Mouse (Mus musculus) kidney, postnatal 0 days (tissue): Measurements from ENCODE around the gene 1810065E05Rik. TPM values are rescaled to one million over a fixed set of nuclear protein-coding genes. Genes with fewer than 3 reads are reported as not detected.

Experiments
- ATAC-seq: fragments of 200-750 bp; cut with Nextera tagmentation; replicated peaks from 2 replicates; pipeline ENCODE4 v1.8.0; 2017; ENCODE audit warnings: low read depth, moderate number of reproducible peaks, moderate TSS enrichment, moderate library complexity; ENCODE audit not compliant: low FRiP score
- DNase-seq: peaks from one replicate; pipeline ENCODE4 v3.0.0-alpha.2; 2016; ENCODE audit warnings: low spot score
- H3K27ac ChIP-seq: fragments of 300-500 bp; sonication (generic); 2 replicates; pipeline ENCODE4 v1.5.1; 2014; ENCODE audit warnings: mild to moderate bottlenecking
- H3K27me3 ChIP-seq: fragments of 300-500 bp; sonication (generic); 2 replicates; pipeline ENCODE4 v1.6.1; 2014; ENCODE audit warnings: low read length, mixed read lengths; ENCODE audit not compliant: insufficient read depth
- H3K36me3 ChIP-seq: fragments of 300-500 bp; sonication (generic); 2 replicates; pipeline ENCODE4 v1.6.1; 2014; ENCODE audit warnings: low read length, mixed read lengths; ENCODE audit not compliant: insufficient read depth
- H3K4me1 ChIP-seq: fragments of 300-500 bp; sonication (generic); replicated peaks from 2 replicates; pipeline ENCODE4 v1.6.1; 2014; ENCODE audit warnings: antibody characterized with exemption, low read length, mixed read lengths; ENCODE audit not compliant: insufficient read depth
- H3K4me2 ChIP-seq: fragments of 300-500 bp; sonication (generic); 2 replicates; pipeline ENCODE4 v1.6.1; 2014; ENCODE audit warnings: mild to moderate bottlenecking, low read length, moderate library complexity, mixed read lengths
- H3K4me3 ChIP-seq: fragments of 300-500 bp; sonication (generic); replicated peaks from 2 replicates; pipeline ENCODE4 v1.5.1; 2014; ENCODE audit warnings: low read depth, low read length
- H3K9ac ChIP-seq: fragments of 300-500 bp; sonication (generic); 2 replicates; pipeline ENCODE4 v1.6.1; 2014; ENCODE audit warnings: low read depth, low read length
- H3K9me3 ChIP-seq: fragments of 300-500 bp; sonication (generic); replicated peaks from 2 replicates; pipeline ENCODE4 v1.6.1; 2016; ENCODE audit warnings: low read length, inconsistent platforms, mixed read lengths
- CTCF ChIP-seq: IDR thresholded peaks from 2 replicates; pipeline ENCODE4 v1.5.1; 2016; ENCODE audit warnings: antibody characterized with exemption, low read depth, mild to moderate bottlenecking, moderate library complexity
- WGBS: fragments of 180-500 bp; shearing (Covaris S2); extraction: QIAGEN DNeasy Blood & Tissue Kit; methylation state at CpG from one replicate; pipeline ENCODE4 v1.1.7; 2014; 5-methylcytosine and 5-hydroxymethylcytosine counted together
- polyA plus RNA-seq: library from polyadenylated mRNA; unstranded; fragments of >200 nt; fragmentation: Nextera tagmentation; extraction: Ambion mirVana; gene quantifications from 2 replicates; pipeline ENCODE4 v1.2.1, GENCODE M21; 2015

Gene 1810065E05Rik
- polyA plus RNA-seq, 1 experiment from 2014 or later, result not detected

DNA sequence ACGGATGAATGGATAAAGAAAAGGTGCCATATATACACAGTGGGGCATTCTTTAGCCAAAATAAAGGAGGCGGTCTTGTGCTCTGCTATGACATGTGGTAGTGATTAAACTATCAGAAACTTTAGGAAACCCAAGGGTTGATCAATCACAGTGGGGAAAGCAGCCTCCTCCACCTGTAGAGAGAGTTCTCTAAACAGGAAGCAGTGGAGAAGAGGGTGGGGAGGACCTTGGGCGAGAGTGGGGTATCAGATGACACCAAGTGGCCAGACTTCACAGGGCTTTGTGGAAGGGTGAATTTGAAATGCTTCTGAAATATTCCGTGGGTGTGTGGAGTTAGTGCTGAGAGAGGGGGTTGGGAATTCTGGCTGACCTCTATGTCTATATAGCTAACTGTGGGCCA is 32.7 kb downstream of the 1810065E05Rik start:
- no peak for DNase-seq
- Histone ChIP-seq H3K4me3 (no peak overlapping the region), H3K4me2 (no peak overlapping the region), H3K36me3 (no peaks in the 10 kb centered on the region), H3K27ac (no peak overlapping the region), H3K4me1 (no peaks in the 10 kb centered on the region), H3K27me3 (no peaks in the 10 kb centered on the region), H3K9me3 (no peaks in the 10 kb centered on the region), H3K9ac (no peak overlapping the region)
- no peak for TF ChIP-seq CTCF
- WGBS, result 43% methylated on average over 4 of the region's 4 CpGs
- ATAC-seq, result no peak

DNA sequence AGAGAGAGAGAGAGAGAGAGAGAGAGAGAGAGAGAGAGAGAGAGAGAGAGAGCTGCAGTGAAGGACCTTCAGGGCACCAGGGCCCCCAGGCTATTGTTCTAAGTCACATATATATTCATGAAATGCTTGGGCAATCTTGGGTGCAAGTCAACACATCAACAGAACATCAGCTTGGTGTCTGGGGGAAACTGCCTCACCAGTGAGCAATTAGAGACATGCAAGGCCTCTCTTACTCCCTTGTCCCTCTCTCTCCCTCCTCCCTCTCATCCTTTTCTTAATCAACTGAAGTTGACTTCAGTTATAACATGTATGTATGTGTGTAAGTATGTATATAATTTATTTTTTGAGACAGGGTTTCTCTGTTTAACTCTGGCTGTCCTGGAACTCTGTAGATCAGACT is 41.3 kb downstream of the 1810065E05Rik start, which contains the start of gene Olfr30:
TSS of gene Olfr30 (minus strand) at position 101 of the 400 bp plus-strand sequence.
- H3K4me1 ChIP-seq, result no peaks in the 10 kb centered on the region
- no peaks in the 10 kb centered on the region for H3K36me3 ChIP-seq
- no peak for ATAC-seq
- H3K4me2 ChIP-seq, result no peak within 1 kb of the TSS
- H3K9me3 ChIP-seq, result no peaks in the 10 kb centered on the region
- H3K4me3 ChIP-seq, result no peak within 1 kb of the TSS
- no peak for TF ChIP-seq CTCF
- no peak within 1 kb of the TSS for H3K27ac ChIP-seq
- no peaks in the 10 kb centered on the region for H3K27me3 ChIP-seq
- DNase-seq, result no peak
- no peak within 1 kb of the TSS for H3K9ac ChIP-seq

Other genes starting within 250 kb of the 1810065E05Rik start
- 139 and 146 TPM in 2 replicates for gene Mrpl22, start 249.4 kb upstream of the 1810065E05Rik start, polyA plus RNA-seq
- 7.7 and 8.0 TPM in 2 replicates for gene Igtp, start 221.6 kb upstream of the 1810065E05Rik start, polyA plus RNA-seq
- gene Irgm2, start 221.5 kb upstream of the 1810065E05Rik start, polyA plus RNA-seq, result 4.5 and 4.9 TPM in 2 replicates
- 0.07 TPM in 1 of 2 replicates, not detected in the other for gene 4930438A08Rik, start 146.3 kb upstream of the 1810065E05Rik start, polyA plus RNA-seq
- 11.5 and 15.2 TPM in 2 replicates for gene Zfp692, start 114.0 kb upstream of the 1810065E05Rik start, polyA plus RNA-seq
- 58.1 and 66.3 TPM in 2 replicates for gene Zfp672, start 90.8 kb upstream of the 1810065E05Rik start, polyA plus RNA-seq
- 28.3 and 31.9 TPM in 2 replicates for gene Sh3bp5l, start 90.4 kb upstream of the 1810065E05Rik start, polyA plus RNA-seq
- gene Lypd8, start 42.1 kb upstream of the 1810065E05Rik start, polyA plus RNA-seq, result 0.24 and 0.28 TPM in 2 replicates
- not detected in 2 replicates for gene Gm12253, start 11.4 kb downstream of the 1810065E05Rik start, polyA plus RNA-seq
- gene Lypd9, start 31.8 kb downstream of the 1810065E05Rik start, polyA plus RNA-seq, result not detected in 2 replicates
- not detected in 2 replicates for gene Olfr30, start 41.2 kb downstream of the 1810065E05Rik start, polyA plus RNA-seq
- 0.08 TPM in 1 of 2 replicates, not detected in the other for gene Olfr332, start 71.4 kb downstream of the 1810065E05Rik start, polyA plus RNA-seq
- not detected in 2 replicates for gene Olfr331, start 81.5 kb downstream of the 1810065E05Rik start, polyA plus RNA-seq
- not detected in 2 replicates for gene Olfr330, start 113.7 kb downstream of the 1810065E05Rik start, polyA plus RNA-seq
- gene Olfr329-ps, start 125.3 kb downstream of the 1810065E05Rik start, polyA plus RNA-seq, result not detected in 2 replicates
- gene Olfr328, start 134.5 kb downstream of the 1810065E05Rik start, polyA plus RNA-seq, result not detected in 2 replicates
- not detected in 2 replicates for gene Olfr224, start 149.4 kb downstream of the 1810065E05Rik start, polyA plus RNA-seq
- not detected in 2 replicates for gene Olfr325, start 156.6 kb downstream of the 1810065E05Rik start, polyA plus RNA-seq
- gene Olfr324, start 174.0 kb downstream of the 1810065E05Rik start, polyA plus RNA-seq, result not detected in 2 replicates
- gene 2210407C18Rik, start 195.0 kb downstream of the 1810065E05Rik start, polyA plus RNA-seq, result not detected in 2 replicates
- gene Olfr323, start 209.4 kb downstream of the 1810065E05Rik start, polyA plus RNA-seq, result not detected in 2 replicates
- gene Trim58, start 219.4 kb downstream of the 1810065E05Rik start, polyA plus RNA-seq, result 0.08 and 0.14 TPM in 2 replicates
- 0.05 and 0.09 TPM in 2 replicates for gene Olfr322, start 237.7 kb downstream of the 1810065E05Rik start, polyA plus RNA-seq